1 mouse cellular context compared by ENCODE assay signal in the genomic region with DNA sequence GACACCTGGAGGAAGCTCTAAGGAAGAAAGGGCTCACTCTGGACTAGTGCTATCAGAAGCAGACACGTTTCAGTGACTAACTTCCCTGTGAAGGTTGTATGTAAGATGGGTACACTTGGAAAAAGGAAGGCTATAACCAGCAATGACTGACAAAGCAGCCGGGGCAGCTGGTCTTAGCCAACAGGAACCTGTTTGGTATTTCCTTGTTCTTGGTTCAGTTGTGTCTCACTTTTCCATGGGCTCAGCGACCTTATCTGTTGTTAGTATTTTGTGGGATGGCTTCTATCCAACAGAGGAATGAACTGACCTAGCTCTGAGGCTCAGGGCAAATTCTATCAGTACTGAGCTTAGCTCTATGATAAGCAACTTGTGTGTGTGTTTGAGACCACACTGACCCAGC.
TF ChIP-seq lines count a peak whose summit lies in the region.

No protein-coding gene starts in this region.

TF ChIP-seq in MEL, 35 proteins besides CTCF, POLR2A, EP300 and RAD21:
- TF ChIP-seq ZKSCAN1 (IDR thresholded peaks at IDR 0.05; ENCODE audit: low read depth, low read length) (no peak), SIN3A (IDR thresholded peaks at IDR 0.05; ENCODE audit: low read length) (no peak), NRF1 (IDR thresholded peaks at IDR 0.05; ENCODE audit: insufficient read depth, low read depth, low read length, poor library complexity, severe bottlenecking) (no peak), ZMIZ1 (IDR thresholded peaks at IDR 0.05; ENCODE audit: low read depth, low read length) (no peak), MAFK (IDR thresholded peaks at IDR 0.05; ENCODE audit: borderline replicate concordance, low read depth, low read length) (no peak), ELF1 (IDR thresholded peaks at IDR 0.05; ENCODE audit: low read depth, low read length) (0 out of 2 replicates have a peak, but pooled peaks have one; percentile 31), E2F4 (IDR thresholded peaks at IDR 0.05; ENCODE audit: borderline replicate concordance, low read depth, low read length) (no peak), KAT2A (conservative IDR thresholded peaks at IDR 0.05; ENCODE audit: low read depth, low read length) (no peak), MXI1 (IDR thresholded peaks at IDR 0.05; ENCODE audit: low read depth, low read length) (0 out of 2 replicates have a peak, but pooled peaks have one; percentile 27), UBTF (IDR thresholded peaks at IDR 0.05; ENCODE audit: borderline replicate concordance, insufficient read depth, low read depth, low read length) (no peak), HCFC1 (IDR thresholded peaks at IDR 0.05; ENCODE audit: low read depth, low read length) (no peak), POLR2AphosphoS2 (IDR thresholded peaks at IDR 0.05; ENCODE audit: low read length) (no peak), GATA1 (IDR thresholded peaks at IDR 0.05; ENCODE audit: low read depth, low read length) (no peak; the same call in 1 of the 2 replicates), GABPA (IDR thresholded peaks at IDR 0.05; ENCODE audit: low read depth, low read length) (no peak), MAZ (IDR thresholded peaks at IDR 0.05; ENCODE audit: low read depth, low read length) (no peak), POLR2AphosphoS5 (IDR thresholded peaks at IDR 0.05; ENCODE audit: borderline replicate concordance, low read depth, low read length) (no peak), RCOR1 (IDR thresholded peaks at IDR 0.05; ENCODE audit: low read depth, low read length) (0 out of 2 replicates have a peak, but pooled peaks have one; percentile 11), NELFE (IDR thresholded peaks at IDR 0.05; ENCODE audit: low read depth, low read length) (no peak; the same call in 1 of the 2 replicates), TCF12 (IDR thresholded peaks at IDR 0.05; ENCODE audit: low read depth, low read length) (no peak), USF1 (IDR thresholded peaks at IDR 0.05; ENCODE audit: low read depth, low read length) (no peak), MAX (IDR thresholded peaks at IDR 0.05; ENCODE audit: low read length) (no peak), MEF2A (IDR thresholded peaks at IDR 0.05; ENCODE audit: extremely low read depth, insufficient replicate concordance, low read depth, low read length, poor library complexity, severe bottlenecking) (no peak), USF2 (IDR thresholded peaks at IDR 0.05; ENCODE audit: borderline replicate concordance in 1 of 2, insufficient read depth in 1 of 2, low read depth in 1 of 2, low read length in 2 of 2) (no peak), MYC (IDR thresholded peaks at IDR 0.05; ENCODE audit: low read depth, low read length) (no peak), ZNF384 (IDR thresholded peaks at IDR 0.05; ENCODE audit: low read depth, low read length) (no peak), CHD2 (IDR thresholded peaks at IDR 0.05; ENCODE audit: low read length) (no peak), TAL1 (IDR thresholded peaks at IDR 0.05; ENCODE audit: low read length) (0 out of 2 replicates have a peak, but pooled peaks have one; percentile 25), CHD1 (IDR thresholded peaks at IDR 0.05; ENCODE audit: low read depth, low read length) (no peak), MYB (IDR thresholded peaks at IDR 0.05; ENCODE audit: low read depth, low read length) (no peak), ZC3H11A (IDR thresholded peaks at IDR 0.05; ENCODE audit: low read depth, low read length) (0 out of 2 replicates have a peak, but pooled peaks have one; percentile 6), BHLHE40 (IDR thresholded peaks at IDR 0.05; ENCODE audit: borderline replicate concordance, low read depth, low read length) (no peak), JUND (IDR thresholded peaks at IDR 0.05; ENCODE audit: low read depth, low read length) (no peak), TBP (IDR thresholded peaks at IDR 0.05; ENCODE audit: low read depth, low read length) (0 out of 2 replicates have a peak, but pooled peaks have one; percentile 11), ETS1 (IDR thresholded peaks at IDR 0.05; ENCODE audit: low read depth, low read length) (peak; percentile 59), SMC3 (IDR thresholded peaks at IDR 0.05; ENCODE audit: low read depth, low read length) (no peak)
